Mouse (Mus musculus): ENCODE measurements around the gene Secisbp2. TPM values are rescaled to one million over a fixed set of nuclear protein-coding genes. Genes with fewer than 3 reads are reported as not detected.
"Not testable (repeated sequence)": the region's sequence is repeated elsewhere in the genome, so short reads cannot be mapped to it uniquely, and the experiment has no call there.

Gene Secisbp2
- total RNA-seq, 2 experiments from 2014 or later, result 17.1 to 19.6 TPM

DNA sequence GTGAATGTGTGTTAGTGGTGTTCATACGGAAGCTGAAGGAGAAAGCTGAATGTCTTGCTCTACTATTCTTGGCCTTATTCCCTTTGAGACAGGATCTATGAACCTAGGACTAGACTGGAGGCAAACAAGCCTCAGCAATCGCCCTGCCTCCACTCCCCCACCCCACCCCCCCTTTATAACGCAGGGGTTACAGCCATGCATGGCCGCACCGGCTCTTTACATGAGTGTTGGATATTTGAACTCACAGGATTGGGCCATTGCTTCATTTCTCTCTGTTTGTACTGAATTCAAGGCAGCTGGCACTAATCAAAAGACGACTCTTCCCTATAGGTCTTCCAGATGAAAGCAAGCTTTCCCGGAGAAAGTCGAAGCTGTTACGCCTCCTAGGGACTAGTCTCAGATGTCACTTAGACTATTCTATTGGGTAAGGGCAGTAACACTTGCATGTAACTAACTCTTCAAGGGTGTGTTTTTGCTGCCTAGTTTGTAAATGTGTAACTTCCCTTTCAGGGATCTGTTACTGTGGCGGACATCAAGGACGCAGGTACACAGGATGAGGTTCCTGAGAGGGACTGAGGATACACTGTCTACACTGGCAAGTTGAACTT, 9.2 kb upstream of the Secisbp2 start:
- DNase-seq (ENCODE audit: extremely low spot score in 1 of 2, low spot score in 1 of 2), result no peak

DNA sequence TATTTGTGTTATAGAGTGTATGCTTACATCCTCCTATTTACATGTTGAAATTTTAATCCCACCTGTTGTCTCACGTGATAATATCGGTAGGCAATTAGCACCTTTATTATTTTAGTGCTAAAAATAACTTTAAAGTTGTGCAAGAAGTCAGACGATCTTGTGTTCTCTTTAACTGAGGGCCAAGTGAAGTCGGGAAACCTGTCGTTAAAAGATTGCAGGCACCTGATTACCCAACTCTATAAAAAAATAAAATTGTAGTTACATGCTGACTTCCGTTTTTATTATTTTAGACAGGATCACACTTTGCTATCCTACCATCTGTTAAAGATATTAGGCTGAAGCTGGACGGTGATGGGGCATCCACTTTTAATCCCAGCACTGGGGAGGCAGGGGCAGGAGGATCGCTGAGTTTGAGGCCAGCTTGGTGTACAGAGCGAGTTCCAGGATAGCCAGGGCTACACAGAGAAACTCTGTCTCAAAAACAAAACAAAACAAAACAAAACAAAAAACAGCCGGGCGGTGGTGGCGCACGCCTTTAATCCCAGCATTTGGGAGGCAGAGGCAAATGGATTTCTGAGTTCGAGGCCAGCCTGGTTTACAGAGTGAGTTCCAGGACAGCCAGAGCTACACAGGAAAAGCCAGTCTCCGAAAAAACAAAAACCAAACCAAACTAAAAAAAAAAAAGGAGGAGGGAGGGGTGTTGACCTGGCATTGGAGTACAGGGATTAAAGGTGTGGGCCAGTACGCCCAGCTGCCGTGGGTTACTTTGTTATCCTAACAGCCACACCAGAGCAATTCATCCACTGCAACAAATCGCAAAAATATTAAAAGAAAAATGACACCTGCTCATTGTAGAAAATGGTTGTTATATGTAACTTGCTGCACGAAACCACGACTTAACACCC, 7.3 kb upstream of the Secisbp2 start:
- DNase-seq (ENCODE audit: extremely low spot score in 1 of 2, low spot score in 1 of 2), result no peak

DNA sequence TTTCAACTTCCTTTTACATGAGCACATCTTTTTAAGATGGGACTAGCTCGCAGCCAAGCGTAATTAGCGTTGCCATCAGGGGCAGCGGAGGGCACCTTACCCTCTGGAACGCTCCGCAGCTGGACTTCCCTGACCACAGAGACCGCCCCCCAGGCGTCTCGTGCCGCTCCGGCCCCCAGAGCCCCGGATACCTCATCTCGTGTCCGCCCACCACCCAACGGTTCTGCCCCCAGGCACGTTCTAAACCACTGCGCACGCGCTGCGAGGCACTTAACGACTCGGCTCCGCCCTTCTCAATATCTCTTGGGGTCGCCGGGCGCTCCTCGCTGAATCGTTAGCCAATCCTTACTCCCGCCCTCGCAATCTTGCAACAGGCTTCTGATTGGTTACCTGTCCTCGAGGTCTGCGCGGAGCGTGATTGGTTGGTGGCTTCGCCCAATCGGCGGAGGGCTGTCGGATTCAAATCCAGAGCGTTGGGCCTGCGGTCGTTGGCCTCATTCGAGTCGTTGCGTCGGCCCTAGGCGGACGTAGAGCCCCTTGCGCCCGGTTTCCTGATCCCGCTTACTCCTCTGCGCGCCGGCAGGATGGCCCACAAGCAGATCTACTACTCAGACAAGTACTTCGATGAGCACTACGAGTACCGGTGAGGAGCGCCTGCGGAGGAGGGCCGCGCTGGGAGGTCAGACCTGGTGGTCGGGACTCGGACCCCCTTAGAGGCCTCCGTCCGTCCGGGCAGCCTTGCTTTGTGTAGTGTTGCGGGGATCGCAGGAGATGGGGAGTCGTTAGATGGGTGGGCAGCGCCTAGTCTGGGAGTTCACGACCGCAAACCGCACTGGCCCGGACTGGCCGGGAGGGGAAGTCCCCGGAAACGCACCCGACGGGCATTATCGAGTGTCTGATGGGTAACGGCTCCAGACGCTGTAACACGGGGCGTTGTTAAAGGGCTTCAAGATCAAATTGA, 6.4 kb upstream of the Secisbp2 start, which contains the start of gene Cks2:
Cks2 (plus strand) TSS at position 404 of the 961 bp plus-strand sequence.
- peak; percentile 83 to 86 for DNase-seq (ENCODE audit: extremely low spot score in 1 of 2, low spot score in 1 of 2)

GRCm38 (mm10) chr13:51645872-51646271, 5.6 kb upstream of the Secisbp2 start:
- no peak for DNase-seq (ENCODE audit: extremely low spot score in 1 of 2, low spot score in 1 of 2)

- no peak for DNase-seq (ENCODE audit: extremely low spot score in 1 of 2, low spot score in 1 of 2)
These were observed 5.0 kb upstream of the Secisbp2 start for GRCm38 (mm10) chr13:51646362-51647027.

- no peak for DNase-seq (ENCODE audit: extremely low spot score in 1 of 2, low spot score in 1 of 2)
These were observed 3.7 kb upstream of the Secisbp2 start for GRCm38 (mm10) chr13:51647770-51648169.

DNA sequence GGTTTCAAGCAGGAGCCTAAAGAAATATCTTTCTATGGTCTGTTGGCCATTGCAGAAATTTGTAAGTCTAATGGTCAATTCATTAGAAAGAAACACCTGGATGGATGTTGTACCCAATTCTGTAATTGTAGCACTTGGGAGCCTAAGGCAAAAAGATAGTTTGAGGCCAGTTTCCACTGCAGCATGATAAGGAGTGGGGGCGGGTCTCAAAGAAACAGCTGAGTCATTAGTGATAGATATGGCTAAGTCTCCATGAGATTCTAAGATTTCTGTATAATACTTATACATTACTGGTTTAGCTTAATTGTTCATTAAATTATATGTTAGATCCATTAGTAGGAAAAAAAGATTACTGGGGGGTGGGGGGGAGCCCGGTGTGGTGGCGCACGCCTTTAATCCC, 3.3 kb upstream of the Secisbp2 start:
- DNase-seq (ENCODE audit: extremely low spot score in 1 of 2, low spot score in 1 of 2), result no peak

- DNase-seq (ENCODE audit: extremely low spot score in 1 of 2, low spot score in 1 of 2), result no peak
These were observed 1.8 kb upstream of the Secisbp2 start for GRCm38 (mm10) chr13:51649740-51650139.

DNA sequence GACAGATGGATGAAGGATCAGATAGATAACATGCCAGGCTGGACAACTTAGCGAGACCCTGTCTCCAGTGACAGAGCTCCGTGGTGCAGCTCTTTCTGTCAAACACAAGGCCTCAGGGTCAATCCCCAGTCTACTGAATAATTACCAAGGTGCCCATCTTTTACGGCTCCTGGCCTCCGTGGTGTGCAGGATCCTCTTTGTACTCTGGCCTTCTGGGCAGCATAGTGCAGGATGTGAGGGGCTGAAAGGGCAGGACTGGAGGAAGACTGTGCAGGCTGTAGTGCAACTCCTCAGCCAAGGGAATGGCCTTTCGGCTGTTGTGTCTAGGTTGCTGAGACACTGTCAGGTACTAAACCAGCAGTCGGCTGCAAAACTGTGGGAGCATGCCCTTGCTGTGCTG, 1.7 kb downstream of the Secisbp2 start:
- no peak for DNase-seq (ENCODE audit: extremely low spot score in 1 of 2, low spot score in 1 of 2)

DNA sequence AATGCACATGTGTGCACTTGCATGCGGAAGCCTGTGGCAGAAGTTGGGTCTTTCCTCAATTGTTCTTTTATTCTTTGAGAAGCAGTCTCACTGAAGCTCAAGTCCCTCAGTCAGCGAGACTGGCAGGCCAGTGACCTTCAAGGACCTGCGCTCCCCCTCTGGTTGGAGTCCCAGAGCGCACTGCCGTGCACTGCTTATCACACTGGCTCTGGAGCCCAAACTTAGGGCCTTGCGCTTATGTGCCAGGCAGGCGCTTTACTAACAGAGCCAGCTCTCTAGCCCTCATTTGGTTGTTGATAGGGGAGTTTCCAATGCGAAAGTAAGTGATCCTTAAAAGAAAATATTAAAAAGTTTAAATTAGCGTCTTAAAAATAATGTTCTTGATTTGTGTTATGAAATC, 2.5 kb downstream of the Secisbp2 start:
- DNase-seq (ENCODE audit: extremely low spot score in 1 of 2, low spot score in 1 of 2), result no peak

GRCm38 (mm10) chr13:51656516-51657235, 5.2 kb downstream of the Secisbp2 start:
- no peak for DNase-seq (ENCODE audit: extremely low spot score in 1 of 2, low spot score in 1 of 2)

DNA sequence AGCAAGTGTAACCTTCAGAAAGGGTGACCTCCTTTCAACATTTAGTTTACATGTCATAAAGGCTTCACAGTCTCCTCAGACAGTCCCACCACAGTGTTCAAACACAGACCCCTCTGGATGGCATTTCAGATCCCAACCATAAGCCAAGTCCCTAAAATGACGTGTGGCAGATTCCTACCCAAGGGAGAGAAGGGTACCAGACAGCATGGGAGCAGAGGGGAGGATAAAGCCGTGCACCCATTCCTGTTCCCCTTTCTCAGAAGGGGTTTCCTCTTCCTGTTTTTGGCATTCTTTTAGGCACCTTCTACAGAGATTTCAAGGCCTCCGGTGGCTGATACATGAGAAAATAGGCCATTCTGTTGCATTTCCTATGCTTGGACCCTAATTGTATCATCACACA, 6.6 kb downstream of the Secisbp2 start:
- DNase-seq (ENCODE audit: extremely low spot score in 1 of 2, low spot score in 1 of 2), result no peak

GRCm38 (mm10) chr13:51659573-51659972, 8.1 kb downstream of the Secisbp2 start:
- no peak for DNase-seq (ENCODE audit: extremely low spot score in 1 of 2, low spot score in 1 of 2)

DNA sequence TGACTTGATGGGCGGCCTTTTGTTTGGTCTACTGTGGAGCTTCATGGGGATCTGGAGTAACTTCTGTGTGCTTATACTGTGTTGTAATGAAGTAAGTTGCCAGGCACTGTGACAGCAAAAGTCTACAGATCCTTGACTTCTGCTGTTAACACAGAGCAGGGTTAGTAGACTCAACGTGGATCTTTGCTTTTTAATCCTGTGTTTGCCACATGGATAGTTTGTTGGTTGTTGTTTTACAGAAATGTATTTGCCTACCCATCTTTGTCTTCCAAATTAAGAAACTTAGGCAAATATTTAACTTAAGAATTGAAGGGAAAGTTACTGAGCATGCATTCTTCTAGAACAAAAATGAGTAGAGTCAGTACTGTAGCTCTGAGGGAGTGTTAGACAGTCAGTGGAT, 12.1 kb downstream of the Secisbp2 start:
- no peak for DNase-seq (ENCODE audit: extremely low spot score in 1 of 2, low spot score in 1 of 2)

GRCm38 (mm10) chr13:51668195-51668594, 16.7 kb downstream of the Secisbp2 start:
- not testable (repeated sequence) for DNase-seq (ENCODE audit: extremely low spot score in 1 of 2, low spot score in 1 of 2)

- DNase-seq (ENCODE audit: extremely low spot score in 1 of 2, low spot score in 1 of 2), result peak in 1 of 2 experiments; percentile 20
These were observed 25.1 kb downstream of the Secisbp2 start for GRCm38 (mm10) chr13:51676641-51677040.

- DNase-seq (ENCODE audit: extremely low spot score in 1 of 2, low spot score in 1 of 2), result no peak
These were observed 25.5 kb downstream of the Secisbp2 start for GRCm38 (mm10) chr13:51677041-51677440.

DNA sequence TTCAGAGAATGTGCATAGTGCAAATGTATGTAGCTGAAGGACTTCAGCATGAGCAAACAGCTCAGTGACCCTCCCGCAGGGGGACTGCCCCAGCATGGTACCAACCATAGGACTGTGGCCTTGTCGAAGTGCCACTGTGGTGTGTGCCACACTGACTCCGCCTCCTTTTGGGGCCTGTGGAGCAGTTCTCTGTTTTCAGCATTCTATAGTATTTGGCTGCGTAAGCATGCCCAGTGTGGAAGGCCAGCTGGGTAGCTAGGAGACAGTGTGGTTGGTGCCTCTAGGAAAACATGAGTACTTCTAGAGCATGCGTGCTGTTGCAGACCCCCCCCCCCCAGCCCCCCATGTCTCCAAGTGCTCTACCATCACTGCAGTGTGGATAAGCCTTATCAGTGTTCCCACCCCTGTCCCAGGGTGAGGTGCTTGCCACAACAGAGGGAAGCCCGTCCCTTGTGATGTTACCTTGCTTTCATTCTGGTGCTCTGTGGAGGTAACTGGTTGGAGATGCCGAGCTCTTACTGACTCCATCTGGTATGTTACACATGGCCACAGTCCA, 26.2 kb downstream of the Secisbp2 start:
- no peak for DNase-seq (ENCODE audit: extremely low spot score in 1 of 2, low spot score in 1 of 2)

GRCm38 (mm10) chr13:51678687-51679086, 27.2 kb downstream of the Secisbp2 start:
- no peak for DNase-seq (ENCODE audit: extremely low spot score in 1 of 2, low spot score in 1 of 2)
